Mouse (Mus musculus): ENCODE measurements around the gene Iqcd. TPM values are rescaled to one million over a fixed set of nuclear protein-coding genes. Genes with fewer than 3 reads are reported as not detected.

The Iqcd gene
- total and polyA plus RNA-seq, 2 experiments: 0.09 to 0.22 TPM

GRCm38 (mm10) chr5:120627515-120628300 lies 38.9 kb downstream of the Iqcd start:
- WGBS: 92% methylated on average over 15 of the region's 15 CpGs
- Histone ChIP-seq H3K4me1 (ENCODE audit: control insufficient read depth, insufficient read depth, low read length) (no peaks in the 10 kb centered on the region), H3K36me3 (ENCODE audit: control insufficient read depth, insufficient read depth, low read length) (peaks cover 7% of the 10 kb centered on the region; the same call in 1 of the 2 replicates), H3K9ac (ENCODE audit: low read depth, low read length) (no peak overlapping the region), H3K4me3 (ENCODE audit: insufficient read depth, low read depth, low read length) (no peak overlapping the region), H3K27me3 (ENCODE audit: control insufficient read depth, insufficient read depth, low read length) (no peaks in the 10 kb centered on the region), H3K79me2 (ENCODE audit: control insufficient read depth, insufficient read depth, low read length) (no peaks in the 10 kb centered on the region), H3K27ac (replicated peaks; ENCODE audit: insufficient read depth, low read depth, low read length) (no peak overlapping the region)
- no peak for TF ChIP-seq CTCF (IDR thresholded peaks at IDR 0.05; ENCODE audit: low read depth, low read length)
- no peak for TF ChIP-seq POLR2A (IDR thresholded peaks at IDR 0.05; ENCODE audit: extremely low read depth, insufficient read depth, low read length)
- DNase-seq (ENCODE audit: extremely low read depth, low read depth, low spot score): no peak

DNA sequence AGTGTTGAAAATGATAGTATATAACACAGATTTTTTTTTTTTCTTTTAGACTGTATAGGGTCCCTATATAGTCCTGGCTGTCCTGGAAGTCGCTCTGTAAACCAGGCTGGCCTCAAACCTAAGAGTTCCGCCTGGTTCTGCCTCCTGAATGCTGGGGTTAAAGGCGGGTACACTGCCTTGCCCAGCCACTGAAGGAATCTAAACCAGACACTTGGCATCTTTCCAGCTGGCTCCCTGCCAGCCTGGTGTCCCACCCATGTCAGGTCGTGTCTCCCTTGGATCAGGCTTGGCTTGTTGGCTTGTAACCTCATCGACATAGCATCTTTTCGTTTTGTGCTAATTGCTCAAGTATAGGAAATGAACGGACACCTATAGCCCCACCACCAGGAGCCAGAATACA lies 39.8 kb downstream of the Iqcd start:
- Histone ChIP-seq H3K36me3 (ENCODE audit: control insufficient read depth, insufficient read depth, low read length) (peaks cover 7% of the 10 kb centered on the region; the same call in 1 of the 2 replicates), H3K27ac (replicated peaks; ENCODE audit: insufficient read depth, low read depth, low read length) (no peak overlapping the region), H3K79me2 (ENCODE audit: control insufficient read depth, insufficient read depth, low read length) (no peaks in the 10 kb centered on the region), H3K4me1 (ENCODE audit: control insufficient read depth, insufficient read depth, low read length) (no peaks in the 10 kb centered on the region), H3K9ac (ENCODE audit: low read depth, low read length) (no peak overlapping the region), H3K4me3 (ENCODE audit: insufficient read depth, low read depth, low read length) (no peak overlapping the region), H3K27me3 (ENCODE audit: control insufficient read depth, insufficient read depth, low read length) (no peaks in the 10 kb centered on the region)
- 60% methylated on average over 7 of the region's 7 CpGs for WGBS
- no peak for DNase-seq (ENCODE audit: extremely low read depth, low read depth, low spot score)
- no peak for TF ChIP-seq POLR2A (IDR thresholded peaks at IDR 0.05; ENCODE audit: extremely low read depth, insufficient read depth, low read length)
- TF ChIP-seq CTCF (IDR thresholded peaks at IDR 0.05; ENCODE audit: low read depth, low read length): no peak

GRCm38 (mm10) chr5:120631128-120631527 lies 42.3 kb downstream of the Iqcd start:
- Histone ChIP-seq H3K79me2 (ENCODE audit: control insufficient read depth, insufficient read depth, low read length) (no peaks in the 10 kb centered on the region), H3K36me3 (ENCODE audit: control insufficient read depth, insufficient read depth, low read length) (peaks cover 1% of the 10 kb centered on the region; the same call in 1 of the 2 replicates), H3K9ac (ENCODE audit: low read depth, low read length) (no peak overlapping the region), H3K27me3 (ENCODE audit: control insufficient read depth, insufficient read depth, low read length) (no peaks in the 10 kb centered on the region), H3K4me3 (ENCODE audit: insufficient read depth, low read depth, low read length) (no peak overlapping the region), H3K27ac (replicated peaks; ENCODE audit: insufficient read depth, low read depth, low read length) (no peak overlapping the region), H3K4me1 (ENCODE audit: control insufficient read depth, insufficient read depth, low read length) (no peaks in the 10 kb centered on the region)
- DNase-seq (ENCODE audit: extremely low read depth, low read depth, low spot score): no peak
- 16% methylated on average over 29 of the region's 29 CpGs for WGBS
- TF ChIP-seq POLR2A (IDR thresholded peaks at IDR 0.05; ENCODE audit: extremely low read depth, insufficient read depth, low read length): no peak
- TF ChIP-seq CTCF (IDR thresholded peaks at IDR 0.05; ENCODE audit: low read depth, low read length): no peak

- WGBS: 89% methylated on average over 5 of the region's 5 CpGs
- H3K36me3 ChIP-seq (ENCODE audit: control insufficient read depth, insufficient read depth, low read length): 0 out of 2 replicates have a peak, but pooled peaks cover under 1% of the 10 kb centered on the region
- H3K4me3 ChIP-seq (ENCODE audit: insufficient read depth, low read depth, low read length): no peak overlapping the region
- TF ChIP-seq CTCF (IDR thresholded peaks at IDR 0.05; ENCODE audit: low read depth, low read length): peak; percentile 26; the same call in 1 of the 2 replicates
- TF ChIP-seq POLR2A (IDR thresholded peaks at IDR 0.05; ENCODE audit: extremely low read depth, insufficient read depth, low read length): no peak
- no peak overlapping the region for H3K27ac ChIP-seq (replicated peaks; ENCODE audit: insufficient read depth, low read depth, low read length)
- no peaks in the 10 kb centered on the region for H3K4me1 ChIP-seq (ENCODE audit: control insufficient read depth, insufficient read depth, low read length)
- no peak overlapping the region for H3K9ac ChIP-seq (ENCODE audit: low read depth, low read length)
- no peaks in the 10 kb centered on the region for H3K79me2 ChIP-seq (ENCODE audit: control insufficient read depth, insufficient read depth, low read length)
- no peak for DNase-seq (ENCODE audit: extremely low read depth, low read depth, low spot score)
- H3K27me3 ChIP-seq (ENCODE audit: control insufficient read depth, insufficient read depth, low read length): no peaks in the 10 kb centered on the region
These were observed 43.1 kb downstream of the Iqcd start for GRCm38 (mm10) chr5:120631892-120632291.

GRCm38 (mm10) chr5:120634131-120634530 lies 45.3 kb downstream of the Iqcd start, which contains the start of gene Cfap73:
Gene Cfap73, minus strand, starts transcription at chr5:120634235.
- no peak for DNase-seq (ENCODE audit: extremely low read depth, low read depth, low spot score)
- Histone ChIP-seq H3K4me3 (ENCODE audit: insufficient read depth, low read depth, low read length) (no peak within 1 kb of the TSS), H3K36me3 (ENCODE audit: control insufficient read depth, insufficient read depth, low read length) (no peaks in the 10 kb centered on the region), H3K9ac (ENCODE audit: low read depth, low read length) (no peak within 1 kb of the TSS), H3K4me1 (ENCODE audit: control insufficient read depth, insufficient read depth, low read length) (no peaks in the 10 kb centered on the region), H3K27ac (replicated peaks; ENCODE audit: insufficient read depth, low read depth, low read length) (no peak within 1 kb of the TSS), H3K79me2 (ENCODE audit: control insufficient read depth, insufficient read depth, low read length) (no peaks in the 10 kb centered on the region), H3K27me3 (ENCODE audit: control insufficient read depth, insufficient read depth, low read length) (no peaks in the 10 kb centered on the region)
- TF ChIP-seq POLR2A (IDR thresholded peaks at IDR 0.05; ENCODE audit: extremely low read depth, insufficient read depth, low read length) (no peak), CTCF (IDR thresholded peaks at IDR 0.05; ENCODE audit: low read depth, low read length) (no peak)
- 33% methylated on average over 9 of the region's 9 CpGs for WGBS

DNA sequence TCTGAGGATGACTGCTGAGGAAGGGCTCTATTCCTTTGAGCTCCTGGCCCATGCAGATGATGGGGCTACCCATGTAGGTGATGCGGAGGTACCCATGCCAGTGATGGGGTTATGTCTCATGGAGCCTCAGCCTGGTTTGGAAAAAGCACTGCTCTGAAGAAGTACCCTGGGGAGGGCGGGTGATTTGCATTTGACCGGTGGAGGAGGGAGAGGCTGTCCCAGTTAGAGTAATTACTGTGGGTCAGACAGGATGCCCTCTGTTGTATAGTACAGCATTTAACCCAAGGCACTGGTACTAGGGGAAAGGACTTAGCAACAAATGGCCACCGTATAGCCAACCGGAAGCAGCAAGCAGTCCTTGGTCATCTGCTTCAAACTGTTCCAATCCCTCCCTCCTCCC lies 46.0 kb downstream of the Iqcd start:
- Histone ChIP-seq H3K4me3 (ENCODE audit: insufficient read depth, low read depth, low read length) (no peak overlapping the region), H3K27ac (replicated peaks; ENCODE audit: insufficient read depth, low read depth, low read length) (no peak overlapping the region), H3K79me2 (ENCODE audit: control insufficient read depth, insufficient read depth, low read length) (no peaks in the 10 kb centered on the region), H3K27me3 (ENCODE audit: control insufficient read depth, insufficient read depth, low read length) (no peaks in the 10 kb centered on the region), H3K4me1 (ENCODE audit: control insufficient read depth, insufficient read depth, low read length) (no peaks in the 10 kb centered on the region), H3K36me3 (ENCODE audit: control insufficient read depth, insufficient read depth, low read length) (no peaks in the 10 kb centered on the region), H3K9ac (ENCODE audit: low read depth, low read length) (no peak overlapping the region)
- no peak for DNase-seq (ENCODE audit: extremely low read depth, low read depth, low spot score)
- TF ChIP-seq POLR2A (IDR thresholded peaks at IDR 0.05; ENCODE audit: extremely low read depth, insufficient read depth, low read length): no peak
- no peak for TF ChIP-seq CTCF (IDR thresholded peaks at IDR 0.05; ENCODE audit: low read depth, low read length)
- 48% methylated on average over 5 of the region's 5 CpGs for WGBS
